Mouse (Mus musculus) forebrain, embryonic 13.5 days (tissue): Measurements from ENCODE around the gene Gpm6b. TPM values are rescaled to one million over a fixed set of nuclear protein-coding genes. Genes with fewer than 3 reads are reported as not detected.
A peak's percentile ranks its signal among the peaks of the same experiment; 100 is the strongest.

Experiments used
- ATAC-seq: fragments of 200-750 bp; cut with Nextera tagmentation; 2 replicates; pipeline ENCODE4 v1.8.0; 2017
- H3K27ac ChIP-seq: fragments of 300-500 bp; sonication (generic); 2 replicates; pipeline ENCODE4 v1.5.1; 2015; ENCODE audit warnings: inconsistent platforms, mild to moderate bottlenecking, moderate library complexity
- H3K27me3 ChIP-seq: fragments of 300-500 bp; sonication (generic); 2 replicates; pipeline ENCODE4 v1.6.1; 2015; ENCODE audit warnings: mild to moderate bottlenecking, inconsistent platforms
- H3K36me3 ChIP-seq: fragments of 300-500 bp; sonication (generic); 2 replicates; pipeline ENCODE4 v1.6.1; 2015; ENCODE audit warnings: mild to moderate bottlenecking, inconsistent platforms; ENCODE audit not compliant: poor library complexity, severe bottlenecking
- H3K4me1 ChIP-seq: fragments of 300-500 bp; sonication (generic); 2 replicates; pipeline ENCODE4 v1.6.1; 2015; ENCODE audit warnings: inconsistent platforms
- H3K4me2 ChIP-seq: fragments of 300-500 bp; sonication (generic); 2 replicates; pipeline ENCODE4 v1.6.1; 2015; ENCODE audit warnings: inconsistent platforms, mild to moderate bottlenecking, moderate library complexity
- H3K4me3 ChIP-seq: fragments of 300-500 bp; sonication (generic); 2 replicates; pipeline ENCODE4 v1.5.1; 2015; ENCODE audit warnings: mild to moderate bottlenecking, inconsistent platforms
- H3K9ac ChIP-seq: fragments of 300-500 bp; sonication (generic); 2 replicates; pipeline ENCODE4 v1.6.1; 2015; ENCODE audit warnings: mild to moderate bottlenecking, inconsistent platforms
- H3K9me3 ChIP-seq: fragments of 300-500 bp; sonication (generic); replicated peaks from 2 replicates; pipeline ENCODE4 v1.6.1; 2016; ENCODE audit warnings: inconsistent platforms
- WGBS: fragments of 180-500 bp; shearing (Covaris S2); methylation state at CpG from one replicate; pipeline ENCODE4 v1.1.7; 2015; 5-methylcytosine and 5-hydroxymethylcytosine counted together
- polyA plus RNA-seq: library from polyadenylated mRNA; unstranded; fragments of >200 nt; fragmentation: Nextera tagmentation; extraction: Ambion mirVana; gene quantifications from 2 replicates; pipeline ENCODE4 v1.2.1, GENCODE M21; 2015

The Gpm6b gene
- polyA plus RNA-seq, 1 experiment from 2014 or later, result 351 TPM

GRCm38 (mm10) chrX:166338784-166339520 is 100.2 kb downstream of the Gpm6b start:
- 94% methylated on average over 9 of the region's 9 CpGs for WGBS
- no peaks in the 10 kb centered on the region; the same call in 1 of the 2 replicates for H3K27me3 ChIP-seq

DNA sequence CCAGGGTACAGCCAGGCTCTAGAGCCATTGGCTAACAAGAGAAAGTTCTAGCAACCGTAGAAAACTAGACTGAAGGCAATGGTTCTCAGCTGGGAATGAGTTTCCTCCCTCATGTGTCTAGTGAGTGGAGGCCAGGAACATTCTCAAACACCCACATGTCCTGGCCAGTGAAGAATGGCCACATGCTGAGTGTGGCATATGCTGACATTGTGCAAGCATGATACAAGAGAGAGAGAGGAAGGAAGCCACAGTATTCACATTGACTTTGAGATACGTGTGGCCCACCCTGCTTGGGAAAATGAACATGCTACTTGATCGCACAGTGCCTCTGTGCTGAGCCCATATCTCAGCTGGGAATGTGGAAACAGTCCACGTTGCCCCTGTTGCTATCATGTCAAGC is 101.2 kb downstream of the Gpm6b start:
- Histone ChIP-seq H3K27me3 (no peaks in the 10 kb centered on the region; the same call in 1 of the 2 replicates), H3K4me2 (no peak overlapping the region), H3K4me3 (no peak overlapping the region), H3K36me3 (no peaks in the 10 kb centered on the region), H3K4me1 (no peaks in the 10 kb centered on the region), H3K27ac (no peak overlapping the region), H3K9ac (no peak overlapping the region), H3K9me3 (no peaks in the 10 kb centered on the region)
- WGBS, result 90% methylated on average over 4 of the region's 4 CpGs
- no peak for ATAC-seq

More at GRCm38 (mm10) chrX:166338784-166339520, 100.2 kb downstream of the Gpm6b start:
- Histone ChIP-seq H3K27ac (no peak overlapping the region), H3K9me3 (no peaks in the 10 kb centered on the region), H3K36me3 (no peaks in the 10 kb centered on the region), H3K4me1 (no peaks in the 10 kb centered on the region), H3K4me3 (no peak overlapping the region), H3K9ac (no peak overlapping the region), H3K4me2 (no peak overlapping the region)
- no peak for ATAC-seq

- H3K9ac ChIP-seq, result no peak overlapping the region
- WGBS, result 84% methylated on average over 6 of the region's 6 CpGs
- H3K9me3 ChIP-seq, result no peaks in the 10 kb centered on the region
- H3K4me1 ChIP-seq, result no peaks in the 10 kb centered on the region
- no peak for ATAC-seq
- H3K4me3 ChIP-seq, result no peak overlapping the region
- no peaks in the 10 kb centered on the region for H3K36me3 ChIP-seq
- H3K27ac ChIP-seq, result no peak overlapping the region
- H3K27me3 ChIP-seq, result no peaks in the 10 kb centered on the region; the same call in 1 of the 2 replicates
- no peak overlapping the region for H3K4me2 ChIP-seq
Measured at GRCm38 (mm10) chrX:166341795-166342194, 103.1 kb downstream of the Gpm6b start.

GRCm38 (mm10) chrX:166344228-166345015 is 105.7 kb downstream of the Gpm6b start:
- H3K4me3 ChIP-seq, result peak overlapping the region; percentile 52
- no peaks in the 10 kb centered on the region; the same call in 1 of the 2 replicates for H3K27me3 ChIP-seq
- H3K27ac ChIP-seq, result peak overlapping the region; percentile 95
- 20% methylated on average over 10 of the region's 10 CpGs for WGBS
- H3K9ac ChIP-seq, result peak overlapping the region; percentile 76
- H3K4me1 ChIP-seq, result peaks cover 4% of the 10 kb centered on the region; the same call in 1 of the 2 replicates
- ATAC-seq, result peak; percentile 95
- H3K4me2 ChIP-seq, result peak overlapping the region; percentile 42
- H3K36me3 ChIP-seq, result no peaks in the 10 kb centered on the region
- no peaks in the 10 kb centered on the region for H3K9me3 ChIP-seq

GRCm38 (mm10) chrX:166348086-166348485 is 109.4 kb downstream of the Gpm6b start:
- H3K9ac ChIP-seq, result peak overlapping the region; percentile 76

DNA sequence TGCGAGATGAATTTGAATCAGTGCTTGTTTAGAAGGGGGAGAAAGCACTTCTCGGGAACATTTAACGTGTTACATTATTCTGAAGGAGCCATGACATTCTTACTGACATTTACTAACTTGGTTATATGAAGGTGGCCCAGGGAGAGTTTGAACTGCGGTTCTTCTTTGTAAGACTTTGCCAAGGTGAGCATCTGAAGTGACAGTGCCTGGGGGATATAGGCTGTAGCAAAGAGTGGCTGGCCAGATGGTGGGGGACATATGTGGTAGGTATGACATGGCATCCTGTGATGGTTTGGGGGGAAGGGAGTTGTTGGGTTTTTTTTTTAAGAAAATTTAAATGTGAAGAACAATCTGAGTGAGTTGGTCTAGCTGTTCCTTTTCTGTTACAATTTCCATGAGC is 109.9 kb downstream of the Gpm6b start:
- Histone ChIP-seq H3K9me3 (no peaks in the 10 kb centered on the region), H3K9ac (peak overlapping the region; percentile 24; the same call in 1 of the 2 replicates), H3K4me3 (peak overlapping the region; percentile 52), H3K27me3 (no peaks in the 10 kb centered on the region; the same call in 1 of the 2 replicates), H3K36me3 (no peaks in the 10 kb centered on the region), H3K4me1 (peaks cover 26% of the 10 kb centered on the region), H3K4me2 (peak overlapping the region; percentile 57), H3K27ac (peak overlapping the region; percentile 74; the same call in 1 of the 2 replicates)
- 53% methylated on average over 4 of the region's 4 CpGs for WGBS
- ATAC-seq, result no peak

More at GRCm38 (mm10) chrX:166348086-166348485, 109.4 kb downstream of the Gpm6b start:
- peak overlapping the region; percentile 57 for H3K4me2 ChIP-seq
- peak overlapping the region; percentile 52 for H3K4me3 ChIP-seq
- no peaks in the 10 kb centered on the region for H3K36me3 ChIP-seq
- peak overlapping the region; percentile 74 for H3K27ac ChIP-seq
- H3K27me3 ChIP-seq, result no peaks in the 10 kb centered on the region; the same call in 1 of the 2 replicates
- peaks cover 26% of the 10 kb centered on the region for H3K4me1 ChIP-seq
- no peaks in the 10 kb centered on the region for H3K9me3 ChIP-seq
- ATAC-seq, result no peak
- WGBS, result 30% methylated on average over 6 of the region's 6 CpGs

DNA sequence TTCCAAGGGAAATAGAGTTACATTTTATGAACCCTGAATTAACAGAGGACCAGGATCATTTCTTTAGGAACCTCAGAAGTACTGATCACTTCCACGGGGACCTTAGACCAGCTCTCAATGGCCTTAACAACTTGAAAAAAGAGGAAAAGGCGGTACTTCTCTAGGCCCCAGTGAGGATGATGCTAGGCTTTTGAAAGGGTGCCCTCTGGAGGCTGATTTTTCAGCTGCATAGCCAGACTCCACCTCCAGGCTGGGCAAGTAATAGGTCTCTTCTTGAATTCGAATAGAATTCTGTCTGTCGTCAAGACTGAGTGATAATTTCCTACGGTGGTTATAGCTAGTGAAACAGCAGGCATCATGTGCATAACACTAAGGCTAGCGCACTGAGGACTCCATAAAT is 113.1 kb downstream of the Gpm6b start:
- peak; percentile 64; the same call in 1 of the 2 replicates for ATAC-seq
- H3K36me3 ChIP-seq, result 0 out of 2 replicates have a peak, but pooled peaks cover under 1% of the 10 kb centered on the region
- no peaks in the 10 kb centered on the region; the same call in 1 of the 2 replicates for H3K27me3 ChIP-seq
- H3K9ac ChIP-seq, result no peak overlapping the region
- H3K4me2 ChIP-seq, result no peak overlapping the region
- no peak overlapping the region for H3K4me3 ChIP-seq
- H3K27ac ChIP-seq, result no peak overlapping the region
- no peaks in the 10 kb centered on the region for H3K9me3 ChIP-seq
- H3K4me1 ChIP-seq, result peaks cover 26% of the 10 kb centered on the region
- WGBS, result 23% methylated on average over 6 of the region's 6 CpGs

DNA sequence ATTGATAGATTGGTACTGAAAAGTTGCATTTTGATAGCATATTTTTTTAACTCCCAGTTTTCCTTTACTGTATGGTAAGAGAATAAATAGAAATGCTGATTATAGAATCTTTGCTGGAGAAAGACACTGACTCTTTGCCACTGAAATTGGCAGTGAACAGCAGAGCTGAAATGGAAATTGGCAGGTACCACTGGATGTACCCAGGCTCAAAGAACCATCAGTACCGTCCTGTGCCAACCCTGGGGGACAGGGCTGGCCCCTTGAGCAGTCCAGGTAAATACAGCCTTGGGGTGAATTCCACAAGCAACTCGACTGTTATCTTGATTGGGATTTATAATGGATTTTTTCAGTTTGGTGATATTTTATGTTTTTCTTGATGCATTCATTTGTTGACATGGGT is 114.7 kb downstream of the Gpm6b start:
- Histone ChIP-seq H3K9ac (no peak overlapping the region), H3K27ac (no peak overlapping the region), H3K4me3 (no peak overlapping the region), H3K36me3 (peaks cover 4% of the 10 kb centered on the region; the same call in 1 of the 2 replicates), H3K4me2 (no peak overlapping the region), H3K9me3 (no peaks in the 10 kb centered on the region), H3K4me1 (peaks cover 26% of the 10 kb centered on the region), H3K27me3 (no peaks in the 10 kb centered on the region; the same call in 1 of the 2 replicates)
- ATAC-seq, result no peak
- WGBS, result 72% methylated on average over 2 of the region's 2 CpGs

DNA sequence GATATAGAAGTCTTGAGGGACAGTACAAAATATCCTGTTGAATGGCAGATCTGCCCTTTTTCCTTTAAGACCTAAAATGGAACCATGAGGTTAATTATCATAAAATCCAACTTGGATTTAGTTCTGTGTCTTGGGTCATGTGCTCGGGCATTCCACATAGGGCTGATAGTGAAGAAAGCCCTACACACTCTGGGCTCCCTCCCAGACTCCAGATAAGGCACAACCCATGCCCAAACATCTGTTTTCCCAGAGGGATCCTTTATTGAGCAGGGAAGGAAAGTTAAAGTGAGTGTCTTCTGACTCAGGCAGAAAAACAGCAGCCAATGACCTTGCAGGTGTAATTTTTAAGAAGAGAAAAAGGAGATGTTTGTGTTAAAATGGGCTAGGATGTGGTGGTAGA is 116.2 kb downstream of the Gpm6b start:
- no peak overlapping the region for H3K27ac ChIP-seq

GRCm38 (mm10) chrX:166356276-166356675 is 117.6 kb downstream of the Gpm6b start:
- Histone ChIP-seq H3K4me3 (no peak overlapping the region), H3K4me2 (no peak overlapping the region), H3K27me3 (no peaks in the 10 kb centered on the region), H3K27ac (no peak overlapping the region), H3K4me1 (peaks cover 9% of the 10 kb centered on the region; the same call in 1 of the 2 replicates), H3K9me3 (no peaks in the 10 kb centered on the region), H3K36me3 (peaks cover 16% of the 10 kb centered on the region), H3K9ac (no peak overlapping the region)
- no peak for ATAC-seq
- 93% methylated on average over 3 of the region's 3 CpGs for WGBS

More for the DNA sequence above, 116.2 kb downstream of the Gpm6b start:
- Histone ChIP-seq H3K4me2 (no peak overlapping the region), H3K9me3 (no peaks in the 10 kb centered on the region), H3K4me3 (no peak overlapping the region), H3K4me1 (peaks cover 17% of the 10 kb centered on the region), H3K9ac (no peak overlapping the region), H3K36me3 (peaks cover 16% of the 10 kb centered on the region), H3K27me3 (no peaks in the 10 kb centered on the region; the same call in 1 of the 2 replicates)
- WGBS, result 93% methylated on average over 1 of the region's 1 CpGs
- no peak for ATAC-seq

DNA sequence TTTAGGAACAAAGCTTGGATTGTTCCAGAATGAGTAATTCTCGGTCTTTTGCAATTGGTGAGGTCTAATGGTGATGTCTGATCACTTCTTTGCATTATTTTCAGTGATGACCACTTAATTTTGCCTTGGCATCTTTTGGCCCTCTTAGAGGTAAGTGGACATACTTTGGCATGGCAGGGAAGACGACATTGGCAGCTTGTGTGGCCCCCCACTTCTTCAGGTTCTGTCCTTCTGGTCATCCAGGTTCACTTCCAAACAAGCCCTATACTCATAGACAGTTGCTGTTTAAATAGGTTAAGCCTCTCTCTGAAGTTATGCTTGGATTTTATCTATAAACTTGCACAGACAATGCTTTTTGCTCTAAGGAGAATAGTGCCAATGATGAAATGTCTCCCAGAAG is 120.2 kb downstream of the Gpm6b start:
- no peaks in the 10 kb centered on the region for H3K27me3 ChIP-seq
- no peak overlapping the region for H3K27ac ChIP-seq
- no peak overlapping the region for H3K4me2 ChIP-seq
- no peaks in the 10 kb centered on the region for H3K9me3 ChIP-seq
- peaks cover 16% of the 10 kb centered on the region for H3K36me3 ChIP-seq
- ATAC-seq, result no peak
- WGBS, result 73% methylated on average over 2 of the region's 2 CpGs
- no peaks in the 10 kb centered on the region for H3K4me1 ChIP-seq
- no peak overlapping the region for H3K4me3 ChIP-seq
- no peak overlapping the region for H3K9ac ChIP-seq

DNA sequence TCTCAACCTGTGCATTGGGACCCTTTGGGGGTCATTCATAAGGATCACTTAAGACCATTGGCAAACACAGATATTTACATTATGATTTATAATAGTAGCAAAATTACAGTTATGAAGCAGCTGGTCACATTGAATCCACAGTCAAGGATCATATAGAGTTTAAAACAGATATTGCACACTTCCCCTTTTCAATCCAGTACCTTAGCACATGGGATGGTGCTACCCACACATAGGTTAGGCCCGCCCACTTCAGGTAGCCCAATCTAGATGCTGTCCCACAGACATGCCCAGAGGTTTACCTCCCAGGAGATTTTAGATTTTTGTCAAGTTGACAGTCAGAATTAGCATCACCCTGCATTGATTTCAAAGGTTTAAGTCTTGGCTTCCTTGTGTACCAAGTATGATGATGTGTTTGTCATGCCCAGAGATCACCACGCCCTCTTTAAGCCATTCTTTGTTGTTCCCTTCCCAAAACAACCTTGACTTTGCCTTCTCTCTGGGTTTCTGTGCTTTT is 121.3 kb downstream of the Gpm6b start:
- WGBS, result 85% methylated on average over 2 of the region's 2 CpGs
- no peak overlapping the region for H3K9ac ChIP-seq

More for the DNA sequence above, 121.3 kb downstream of the Gpm6b start:
- Histone ChIP-seq H3K9me3 (no peaks in the 10 kb centered on the region), H3K4me1 (no peaks in the 10 kb centered on the region), H3K27me3 (no peaks in the 10 kb centered on the region), H3K27ac (no peak overlapping the region), H3K4me3 (no peak overlapping the region), H3K36me3 (peaks cover 16% of the 10 kb centered on the region), H3K4me2 (no peak overlapping the region)
- ATAC-seq, result no peak
